In the genomic region with DNA sequence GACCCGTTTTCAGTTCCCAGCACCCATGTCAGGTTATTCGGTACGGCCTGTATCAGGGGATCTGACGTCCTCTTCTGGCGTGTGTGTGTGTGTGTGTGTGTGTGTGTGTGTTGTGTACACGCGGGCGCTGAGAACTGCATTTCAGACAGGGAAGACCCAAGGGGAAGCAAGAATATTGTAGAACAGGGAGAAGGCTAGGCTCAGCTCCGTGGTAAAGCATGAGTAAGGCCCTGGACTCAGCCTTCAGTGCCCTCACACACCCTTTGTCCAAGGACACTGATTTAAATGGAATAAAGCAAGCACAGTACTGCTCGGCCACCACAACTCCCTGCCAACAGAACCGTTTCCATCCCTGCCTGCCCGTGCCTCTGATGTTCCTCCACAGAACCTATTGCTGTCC, we compare ENCODE assay signal across 7 mouse cellular contexts. TPM values are rescaled to one million over a fixed set of nuclear protein-coding genes. Genes with fewer than 3 reads are reported as not detected.
DNase-seq lines count a peak whose midpoint lies in the region; ATAC-seq and TF ChIP-seq lines count a peak whose summit lies in the region.

No protein-coding gene starts in this region.

- 4% methylated on average over 12 of the region's 12 CpGs for WGBS in heart, postnatal 0 days
- WGBS in liver, adult 2 months: under 1% methylated on average over 12 of the region's 12 CpGs
- 4% methylated on average over 12 of the region's 12 CpGs for WGBS in stomach, embryonic 14.5 days

- H3K9me3 ChIP-seq in heart, postnatal 0 days (replicated peaks; ENCODE audit: control insufficient read depth, low read length): no peaks in the 10 kb centered on the region
- H3K9me3 ChIP-seq in stomach, embryonic 14.5 days (ENCODE audit: control insufficient read depth, low read depth, low read length): no peaks in the 10 kb centered on the region

- no peak; the same call in 1 of the 2 replicates for TF ChIP-seq CTCF in testis, adult 2 months (IDR thresholded peaks at IDR 0.05; ENCODE audit: control insufficient read depth, insufficient read depth, insufficient replicate concordance, low read depth, low read length)
- no peak for TF ChIP-seq CTCF in heart, postnatal 0 days (IDR thresholded peaks at IDR 0.05; ENCODE audit: low read depth)
- no peak for TF ChIP-seq CTCF in liver, adult 2 months (IDR thresholded peaks at IDR 0.05; ENCODE audit: low read depth, low read length)

- TF ChIP-seq POLR2A in testis, adult 2 months (IDR thresholded peaks at IDR 0.05; ENCODE audit: control insufficient read depth, low read depth, low read length): peak; percentile 27; the same call in 1 of the 2 replicates
- TF ChIP-seq POLR2A in liver, adult 2 months (IDR thresholded peaks at IDR 0.05; ENCODE audit: extremely low read depth, insufficient read depth, low read length): no peak

- ATAC-seq in heart, postnatal 0 days (ENCODE audit: insufficient read depth, low read depth): no peak
- ATAC-seq in stomach, embryonic 14.5 days (ENCODE audit: insufficient number of reproducible peaks, insufficient read depth, low FRiP score, low read depth): no peak

- peak overlapping the region; percentile 72 for H3K9ac ChIP-seq in heart, postnatal 0 days (replicated peaks; ENCODE audit: low read depth, low read length)
- peak overlapping the region; percentile 77 for H3K9ac ChIP-seq in liver, adult 2 months (ENCODE audit: low read depth, low read length)
- peak overlapping the region; percentile 77 for H3K9ac ChIP-seq in stomach, embryonic 14.5 days (replicated peaks; ENCODE audit: low read depth, low read length)

- no peak for TF ChIP-seq EP300 in heart, postnatal 0 days (IDR thresholded peaks at IDR 0.05; ENCODE audit: low read depth)

- no peaks in the 10 kb centered on the region for H3K27me3 ChIP-seq in testis, adult 2 months (ENCODE audit: control insufficient read depth, insufficient read depth, low read length)
- H3K27me3 ChIP-seq in heart, postnatal 0 days (ENCODE audit: control insufficient read depth, insufficient read depth, low read length): no peaks in the 10 kb centered on the region
- H3K27me3 ChIP-seq in liver, adult 2 months (ENCODE audit: control insufficient read depth, insufficient read depth, low read length): no peaks in the 10 kb centered on the region
- no peaks in the 10 kb centered on the region for H3K27me3 ChIP-seq in stomach, embryonic 14.5 days (ENCODE audit: control insufficient read depth, insufficient read depth, low read length)

- peak overlapping the region; percentile 89 for H3K4me2 ChIP-seq in heart, postnatal 0 days (ENCODE audit: low read depth, low read length)
- peak overlapping the region; percentile 84 for H3K4me2 ChIP-seq in stomach, embryonic 14.5 days (replicated peaks; ENCODE audit: low read depth, low read length)

- H3K27ac ChIP-seq in testis, adult 2 months (ENCODE audit: control insufficient read depth, insufficient read depth, low read depth, low read length): peak overlapping the region; percentile 98
- peak overlapping the region; percentile 86 for H3K27ac ChIP-seq in heart, postnatal 0 days (ENCODE audit: low read depth)
- H3K27ac ChIP-seq in liver, adult 2 months (replicated peaks; ENCODE audit: insufficient read depth, low read depth, low read length): peak overlapping the region; percentile 86
- peak overlapping the region; percentile 74 for H3K27ac ChIP-seq in stomach, embryonic 14.5 days (ENCODE audit: low read length)

- H3K4me3 ChIP-seq in testis, adult 2 months (ENCODE audit: control insufficient read depth, low read depth, low read length): peak overlapping the region; percentile 100
- H3K4me3 ChIP-seq in heart, postnatal 0 days (ENCODE audit: low read depth, low read length): peak overlapping the region; percentile 98
- H3K4me3 ChIP-seq in liver, adult 2 months (ENCODE audit: insufficient read depth, low read depth, low read length): peak overlapping the region; percentile 82
- H3K4me3 ChIP-seq in stomach, embryonic 14.5 days (ENCODE audit: low read depth, low read length): peak overlapping the region; percentile 94

- no peak for DNase-seq in testis, postnatal 10 days (ENCODE audit: low spot score)
- peak; percentile 31 to 49 for DNase-seq in cerebellum, postnatal 10 days
- no peak for DNase-seq in heart, postnatal 0 days (ENCODE audit: low spot score)
- peak; percentile 52 for DNase-seq in liver, adult 2 months (ENCODE audit: extremely low read depth, low read depth, low spot score)
- DNase-seq in MN1 (ENCODE audit: low spot score): no peak

- peaks cover 24% of the 10 kb centered on the region; the same call in 1 of the 2 replicates for H3K79me2 ChIP-seq in liver, adult 2 months (ENCODE audit: control insufficient read depth, insufficient read depth, low read length)

- H3K4me1 ChIP-seq in testis, adult 2 months (ENCODE audit: control insufficient read depth, insufficient read depth, low read length): peaks cover 8% of the 10 kb centered on the region
- H3K4me1 ChIP-seq in heart, postnatal 0 days (ENCODE audit: control insufficient read depth, insufficient read depth): peaks cover 17% of the 10 kb centered on the region
- H3K4me1 ChIP-seq in liver, adult 2 months (ENCODE audit: control insufficient read depth, insufficient read depth, low read length): peaks cover 17% of the 10 kb centered on the region; the same call in 1 of the 2 replicates
- peaks cover 12% of the 10 kb centered on the region for H3K4me1 ChIP-seq in stomach, embryonic 14.5 days (ENCODE audit: control insufficient read depth, insufficient read depth, low read length)

- no peaks in the 10 kb centered on the region; the same call in 1 of the 2 replicates for H3K36me3 ChIP-seq in testis, adult 2 months (ENCODE audit: control insufficient read depth, insufficient read depth, low read length)
- no peaks in the 10 kb centered on the region; the same call in 1 of the 2 replicates for H3K36me3 ChIP-seq in heart, postnatal 0 days (replicated peaks; ENCODE audit: control insufficient read depth, insufficient read depth, low read length)
- H3K36me3 ChIP-seq in liver, adult 2 months (ENCODE audit: control insufficient read depth, insufficient read depth, low read length): no peaks in the 10 kb centered on the region; the same call in 1 of the 2 replicates
- no peaks in the 10 kb centered on the region; the same call in 1 of the 2 replicates for H3K36me3 ChIP-seq in stomach, embryonic 14.5 days (ENCODE audit: control insufficient read depth, insufficient read depth, low read length)

RNA-seq across cellular contexts. Expression of gene Yars, which starts 1.0 kb away (rescaled TPM):
- polyA plus RNA-seq in testis, adult 2 months (2012; rRNA removed): 9.5 and 11.9 TPM in 2 replicates
- total RNA-seq in heart, postnatal 0 days (2014; rRNA removed; ENCODE audit: low replicate concordance): 24.7 and 27.3 TPM in 2 replicates
- 30.8 and 31.5 TPM in 2 replicates for polyA plus RNA-seq in heart, postnatal 0 days (2015; fragmentation: Nextera tagmentation; extraction: Ambion mirVana)
- 17.2 and 18.5 TPM in 2 replicates for total RNA-seq in liver, adult 2 months (2014; rRNA removed)
- 10.7 and 15.3 TPM in 2 replicates for polyA plus RNA-seq in liver, adult 2 months (2012; rRNA removed)
- polyA plus RNA-seq in stomach, embryonic 14.5 days (2014; fragmentation: Nextera tagmentation; extraction: Ambion mirVana): 81.6 and 84.6 TPM in 2 replicates

RNA-seq across cellular contexts. Expression of gene S100pbp, which starts 1.0 kb away (rescaled TPM):
- polyA plus RNA-seq in testis, adult 2 months (2012; rRNA removed): 26.8 and 34.6 TPM in 2 replicates
- total RNA-seq in heart, postnatal 0 days (2014; rRNA removed; ENCODE audit: low replicate concordance): 16.0 and 24.5 TPM in 2 replicates
- polyA plus RNA-seq in heart, postnatal 0 days (2015; fragmentation: Nextera tagmentation; extraction: Ambion mirVana): 5.9 and 6.9 TPM in 2 replicates
- total RNA-seq in liver, adult 2 months (2014; rRNA removed): 13.4 TPM in 2 replicates
- 7.3 and 10.0 TPM in 2 replicates for polyA plus RNA-seq in liver, adult 2 months (2012; rRNA removed)
- 18.2 and 20.3 TPM in 2 replicates for polyA plus RNA-seq in stomach, embryonic 14.5 days (2014; fragmentation: Nextera tagmentation; extraction: Ambion mirVana)

RNA-seq across cellular contexts. Expression of gene Fndc5, which starts 53.7 kb away (rescaled TPM):
- polyA plus RNA-seq in testis, adult 2 months (2012; rRNA removed): 9.1 and 11.0 TPM in 2 replicates
- 41.7 and 71.1 TPM in 2 replicates for total RNA-seq in heart, postnatal 0 days (2014; rRNA removed; ENCODE audit: low replicate concordance)
- polyA plus RNA-seq in heart, postnatal 0 days (2015; fragmentation: Nextera tagmentation; extraction: Ambion mirVana): 50.7 and 51.3 TPM in 2 replicates
- total RNA-seq in liver, adult 2 months (2014; rRNA removed): 0.54 and 0.83 TPM in 2 replicates
- polyA plus RNA-seq in liver, adult 2 months (2012; rRNA removed): 0.17 and 0.87 TPM in 2 replicates
- 1.4 TPM in 2 replicates for polyA plus RNA-seq in stomach, embryonic 14.5 days (2014; fragmentation: Nextera tagmentation; extraction: Ambion mirVana)

Comparison
In these comparisons a context has a peak if more than half of its experiments do, and no peak if none do; other contexts are left out.
1. DNase-seq: peak in cerebellum, postnatal 10 days (2 of 2) and liver, adult 2 months (single experiment); none in testis, postnatal 10 days (single experiment), heart, postnatal 0 days (single experiment) and MN1 (single experiment).
2. Peak in every context shown above with its lines, with median percentiles within 50 percentile points of each other: H3K27ac ChIP-seq, H3K4me3 ChIP-seq and H3K9ac ChIP-seq.